Mouse (Mus musculus): ENCODE measurements around the gene Intu.

Intu gene

GRCm38 (mm10) chr3:40531286-40532141, at the start of gene Intu:
Gene Intu, plus strand, starts transcription at chr3:40531286.
- in situ Hi-C loops (cut with MboI; ENCODE audit: low sequenced_read_pairs): no loop called here

DNA sequence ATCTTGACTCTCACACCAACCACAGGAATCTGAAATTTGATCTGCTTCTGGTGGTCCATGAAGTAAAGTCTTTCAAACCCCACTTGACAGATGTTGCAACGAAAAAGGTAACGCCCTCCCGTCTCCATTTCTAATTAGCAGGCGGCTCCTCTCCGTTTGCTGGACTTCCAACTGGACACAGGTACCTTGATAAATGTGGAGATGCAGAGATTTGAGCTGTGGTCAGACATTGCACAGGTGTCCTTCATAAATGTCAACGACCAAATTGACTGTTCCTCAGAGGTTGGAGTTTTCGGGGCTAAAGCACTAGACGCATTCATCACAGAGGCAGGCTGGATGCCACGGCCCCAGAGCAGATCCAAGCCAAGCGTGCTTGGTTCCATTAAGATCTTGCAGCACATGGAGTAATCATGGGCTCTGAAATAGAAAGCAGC, 47.8 kb upstream of the Intu start:
- in situ Hi-C loops (cut with MboI; ENCODE audit: low sequenced_read_pairs): no loop called here

DNA sequence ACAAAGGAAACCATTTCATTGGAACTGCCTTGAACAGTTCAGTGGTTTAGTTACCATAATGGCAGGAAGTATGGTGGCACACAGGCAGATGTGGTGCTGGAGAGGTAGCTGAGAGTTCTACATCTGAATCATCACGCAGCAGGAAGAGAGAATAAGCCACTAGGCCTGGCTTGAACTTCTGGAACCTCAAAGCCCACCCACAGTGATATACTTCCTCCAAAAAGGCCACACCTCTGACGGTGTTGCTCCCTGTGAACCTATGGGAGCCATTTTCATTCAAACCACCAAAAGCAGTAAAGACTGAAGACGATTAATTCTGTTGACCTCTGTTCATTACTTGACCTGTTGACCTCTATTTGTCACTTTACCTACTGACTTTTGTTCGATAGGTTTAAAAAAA, 43.7 kb upstream of the Intu start:
- in situ Hi-C loops (cut with MboI; ENCODE audit: low sequenced_read_pairs): no loop called here

- in situ Hi-C loops (cut with MboI; ENCODE audit: low sequenced_read_pairs): no loop called here
Observed at GRCm38 (mm10) chr3:40491742-40492141, 39.3 kb upstream of the Intu start.

- in situ Hi-C loops (cut with MboI; ENCODE audit: low sequenced_read_pairs): no loop called here
Observed at GRCm38 (mm10) chr3:40498898-40499297, 32.2 kb upstream of the Intu start.

DNA sequence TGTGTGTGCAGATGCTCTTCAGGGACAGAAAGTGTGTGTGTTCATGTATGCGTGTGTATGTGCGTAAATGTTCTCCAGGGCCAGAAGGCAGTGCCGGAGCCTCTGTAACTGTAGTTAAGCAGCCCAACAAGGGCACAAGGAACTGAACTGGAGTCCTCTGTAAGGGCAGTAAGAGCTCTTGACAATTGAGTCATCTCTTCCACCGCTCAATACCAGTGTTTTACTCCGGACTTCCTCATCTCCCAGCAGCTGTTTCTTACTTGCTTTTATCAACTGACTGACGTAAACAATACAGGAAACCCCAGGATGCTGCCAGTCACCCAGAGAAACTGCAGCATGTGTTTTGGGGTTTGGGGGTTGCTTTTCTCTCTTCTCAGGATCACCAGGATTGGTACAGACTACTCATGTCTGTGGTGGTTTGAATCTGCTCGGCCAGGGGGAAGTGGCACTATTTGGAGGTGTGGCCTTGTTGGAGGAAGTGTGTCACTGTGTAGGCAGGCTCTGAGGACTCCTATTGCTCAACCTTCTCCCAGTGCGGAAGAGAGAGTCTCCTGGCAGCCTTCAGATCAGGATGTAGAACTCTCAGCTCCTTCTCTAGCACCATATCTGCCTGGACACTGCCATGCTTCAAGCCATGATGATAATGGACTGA, 30.8 kb upstream of the Intu start:
- in situ Hi-C loops (cut with MboI; ENCODE audit: low sequenced_read_pairs): no loop called here

DNA sequence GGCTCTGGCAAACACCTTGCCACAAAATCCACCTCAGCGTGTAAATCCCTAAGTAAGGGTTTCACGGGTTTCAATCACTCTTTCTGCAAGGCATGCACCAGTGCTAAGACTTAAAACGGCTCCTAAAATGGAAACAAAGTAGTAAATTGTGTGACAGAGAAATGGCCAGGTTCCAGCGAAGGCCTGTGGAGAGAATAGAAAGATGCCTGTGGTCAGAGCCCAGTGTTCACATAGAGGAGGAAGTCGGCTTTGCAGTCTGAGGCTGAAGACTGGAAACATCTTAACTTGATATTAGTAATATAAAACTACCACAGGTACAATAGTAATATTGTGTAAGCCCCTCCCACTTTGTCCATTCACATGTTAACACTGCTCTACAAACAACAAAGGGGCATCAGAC, 26.7 kb upstream of the Intu start:
- in situ Hi-C loops (cut with MboI; ENCODE audit: low sequenced_read_pairs): no loop called here

- in situ Hi-C loops (cut with MboI; ENCODE audit: low sequenced_read_pairs): no loop called here
Observed at GRCm38 (mm10) chr3:40505451-40506014, 25.6 kb upstream of the Intu start.

GRCm38 (mm10) chr3:40508927-40509576, 22.0 kb upstream of the Intu start:
- in situ Hi-C loops (cut with MboI; ENCODE audit: low sequenced_read_pairs): no loop called here

DNA sequence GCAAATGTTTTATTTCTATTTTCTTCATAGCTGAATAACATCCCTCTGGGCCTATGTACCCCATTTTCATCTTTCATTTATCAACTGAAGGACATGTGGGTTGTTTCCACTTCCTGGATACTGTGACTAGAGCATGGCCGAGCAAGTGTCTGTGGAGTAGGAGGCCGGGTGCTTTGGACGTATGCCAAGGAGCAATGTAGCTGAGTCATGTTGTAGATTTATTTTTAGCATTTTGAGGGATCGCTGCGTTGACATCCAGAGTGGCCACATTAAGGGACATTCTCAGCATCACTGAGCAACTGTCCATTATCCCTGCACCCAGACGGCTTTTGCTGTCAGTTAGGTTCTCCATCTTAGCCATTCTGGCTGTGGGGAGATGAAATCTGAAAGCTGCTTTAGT, 20.5 kb upstream of the Intu start:
- in situ Hi-C loops (cut with MboI; ENCODE audit: low sequenced_read_pairs): no loop called here

DNA sequence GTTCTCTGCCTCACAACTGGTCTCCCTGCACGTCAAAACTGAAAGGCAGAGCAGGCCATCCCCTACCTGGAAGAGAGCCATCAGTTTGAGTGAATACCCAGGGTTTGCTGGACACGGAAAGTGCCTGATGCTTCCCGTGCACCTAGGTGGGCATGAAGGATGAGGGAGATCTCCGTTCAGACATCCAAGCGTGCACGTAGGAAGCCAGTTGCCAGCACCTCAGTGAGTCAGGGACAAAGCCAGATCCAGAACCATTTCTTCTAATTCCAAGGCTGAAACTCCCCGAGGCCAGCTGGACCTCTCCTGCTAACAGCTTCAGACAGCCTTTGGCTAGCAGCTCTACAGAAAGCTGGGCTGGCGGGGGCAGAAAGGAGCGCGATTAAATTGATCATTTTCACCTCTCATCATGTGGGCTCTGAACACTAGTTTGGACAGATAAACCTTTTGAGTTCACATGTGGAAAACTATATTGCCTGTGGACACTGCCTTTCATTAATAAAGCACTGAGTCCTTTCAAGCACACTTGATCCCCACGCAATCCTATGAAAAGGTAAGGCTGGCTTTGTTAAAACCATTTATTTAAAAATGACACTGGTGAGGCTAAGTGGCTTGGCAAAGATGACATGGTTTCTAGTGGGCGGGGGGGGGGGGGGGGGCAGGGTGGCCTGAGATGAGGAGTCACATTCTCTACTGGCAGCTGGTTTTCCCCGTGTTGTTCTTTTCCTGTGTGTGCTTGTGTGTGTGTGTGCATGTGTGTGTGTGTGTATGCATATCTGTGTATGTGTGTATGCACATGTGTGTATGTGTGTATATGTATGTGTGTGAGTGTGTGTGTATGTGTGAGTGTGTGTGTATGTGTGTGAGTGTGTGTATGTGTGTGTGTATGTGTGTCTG, 17.9 kb upstream of the Intu start:
- in situ Hi-C loops (cut with MboI; ENCODE audit: low sequenced_read_pairs): no loop called here

DNA sequence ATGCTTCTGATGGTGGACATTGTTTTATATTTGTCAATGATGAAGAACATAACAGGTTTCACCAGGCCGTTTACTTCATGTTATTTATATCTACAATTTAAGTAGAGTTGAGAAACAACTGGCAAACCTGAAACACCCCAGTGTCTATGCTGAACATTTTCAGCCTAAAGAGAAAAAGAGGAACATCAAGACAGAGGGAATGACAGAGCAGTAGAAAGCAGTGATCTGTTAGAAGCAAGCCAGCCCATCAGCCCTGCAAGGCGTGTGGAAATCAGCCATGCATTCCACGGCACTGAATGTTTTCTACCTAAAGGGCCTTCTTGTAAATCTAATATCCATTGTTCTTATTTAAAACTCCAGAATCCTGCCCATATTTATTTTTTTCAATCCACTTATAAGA, 12.8 kb upstream of the Intu start:
- in situ Hi-C loops (cut with MboI; ENCODE audit: low sequenced_read_pairs): no loop called here

- in situ Hi-C loops (cut with MboI; ENCODE audit: low sequenced_read_pairs): no loop called here
Observed at GRCm38 (mm10) chr3:40519555-40519954, 11.5 kb upstream of the Intu start.

DNA sequence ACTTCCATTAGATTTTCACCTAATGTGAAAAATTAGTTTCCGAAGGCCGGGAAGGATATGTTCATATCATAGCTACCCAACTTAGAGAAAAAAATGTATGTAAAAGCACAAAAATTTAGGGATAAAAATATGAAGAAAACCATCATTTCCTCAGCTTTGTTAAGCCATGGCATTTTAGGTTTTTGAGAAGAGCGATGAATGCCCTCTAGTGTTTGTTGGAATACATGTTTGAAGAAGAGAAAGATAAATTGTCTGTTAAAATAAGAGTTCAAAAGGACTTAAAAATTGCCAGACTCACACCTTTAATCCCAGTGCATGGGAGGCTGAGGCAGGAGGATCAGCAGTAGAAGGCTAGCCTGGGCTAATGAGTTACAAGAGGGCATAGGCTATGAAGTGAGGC, 10.5 kb upstream of the Intu start:
- in situ Hi-C loops (cut with MboI; ENCODE audit: low sequenced_read_pairs): no loop called here

GRCm38 (mm10) chr3:40522446-40522845, 8.6 kb upstream of the Intu start:
- in situ Hi-C loops (cut with MboI; ENCODE audit: low sequenced_read_pairs): no loop called here

DNA sequence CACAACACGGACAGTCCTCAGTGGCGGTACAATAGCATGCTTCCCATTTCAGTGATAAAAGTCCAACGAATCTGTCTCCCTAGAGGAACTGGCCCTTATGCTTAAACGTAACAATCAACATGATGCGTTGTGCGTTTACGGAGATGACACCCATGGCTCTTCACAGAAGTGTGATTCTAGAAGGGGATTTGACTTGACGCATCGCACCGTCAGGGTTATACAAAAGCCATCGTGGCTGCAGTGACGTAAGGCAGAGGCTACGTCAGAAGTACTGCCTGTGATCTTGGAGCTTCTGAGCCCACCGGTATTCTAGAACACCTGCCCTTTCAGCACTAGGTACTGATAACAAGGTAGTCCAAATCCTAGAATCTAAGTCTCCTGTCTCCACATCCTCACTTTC, 8.2 kb upstream of the Intu start:
- in situ Hi-C loops (cut with MboI; ENCODE audit: low sequenced_read_pairs): no loop called here

DNA sequence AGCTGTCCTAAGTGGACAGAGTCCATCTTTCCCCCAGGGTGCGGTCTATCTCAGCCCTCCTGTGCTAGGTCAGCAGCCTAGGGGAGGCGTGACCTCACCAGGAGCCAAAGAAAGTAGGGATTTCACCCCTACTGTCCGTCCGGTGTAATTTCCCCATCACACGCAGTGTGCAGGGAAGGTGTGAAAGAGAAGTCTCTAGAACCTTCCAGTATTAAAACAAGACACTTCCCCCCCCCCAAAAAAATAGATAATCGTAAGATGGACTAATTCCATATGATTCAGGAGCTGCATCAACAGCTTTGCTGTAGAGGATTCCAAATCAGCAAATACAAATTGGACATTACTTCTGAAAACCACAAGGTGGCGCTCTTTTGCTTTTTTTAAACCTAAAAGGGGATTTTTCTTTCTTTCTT, 7.7 kb upstream of the Intu start:
- in situ Hi-C loops (cut with MboI; ENCODE audit: low sequenced_read_pairs): no loop called here

DNA sequence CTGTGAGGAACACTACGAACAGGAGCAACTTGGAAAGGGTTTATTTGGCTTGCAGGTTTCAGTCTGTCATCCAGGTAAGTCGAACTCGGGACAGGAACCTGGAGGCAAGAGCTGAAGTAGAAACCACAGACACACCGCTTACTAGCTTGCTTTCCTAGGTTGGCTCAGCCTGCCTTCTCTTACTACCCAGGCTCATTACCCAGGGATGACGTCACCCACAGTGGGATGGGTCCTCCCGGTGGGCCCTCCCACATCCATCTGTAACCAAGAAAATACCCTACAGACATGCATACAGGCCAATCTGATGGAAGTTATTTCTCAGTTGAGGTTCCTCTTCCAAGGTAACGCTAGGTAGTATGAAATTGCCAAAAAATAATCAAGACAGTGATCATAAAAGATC, 6.2 kb upstream of the Intu start:
- in situ Hi-C loops (cut with MboI; ENCODE audit: low sequenced_read_pairs): no loop called here

DNA sequence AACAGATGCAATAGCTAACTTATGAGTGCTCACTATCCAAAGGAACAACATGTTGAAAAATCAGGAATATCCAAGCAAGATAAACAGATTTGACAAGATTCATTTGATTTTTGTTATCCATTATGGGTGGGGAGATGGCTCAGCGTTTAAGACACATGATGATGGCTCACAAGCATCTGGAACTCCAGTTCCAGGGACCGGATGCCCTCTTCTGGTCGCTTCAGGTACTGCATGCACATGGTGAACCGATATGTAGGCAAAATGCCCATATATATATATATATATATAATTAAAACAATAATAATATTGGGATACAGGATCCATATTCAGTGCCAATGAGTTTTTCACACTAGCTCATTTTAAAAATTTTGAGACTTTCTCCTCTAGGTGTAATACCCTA, 5.7 kb upstream of the Intu start:
- in situ Hi-C loops (cut with MboI; ENCODE audit: low sequenced_read_pairs): no loop called here

GRCm38 (mm10) chr3:40526095-40526494, 5.0 kb upstream of the Intu start:
- in situ Hi-C loops (cut with MboI; ENCODE audit: low sequenced_read_pairs): no loop called here

DNA sequence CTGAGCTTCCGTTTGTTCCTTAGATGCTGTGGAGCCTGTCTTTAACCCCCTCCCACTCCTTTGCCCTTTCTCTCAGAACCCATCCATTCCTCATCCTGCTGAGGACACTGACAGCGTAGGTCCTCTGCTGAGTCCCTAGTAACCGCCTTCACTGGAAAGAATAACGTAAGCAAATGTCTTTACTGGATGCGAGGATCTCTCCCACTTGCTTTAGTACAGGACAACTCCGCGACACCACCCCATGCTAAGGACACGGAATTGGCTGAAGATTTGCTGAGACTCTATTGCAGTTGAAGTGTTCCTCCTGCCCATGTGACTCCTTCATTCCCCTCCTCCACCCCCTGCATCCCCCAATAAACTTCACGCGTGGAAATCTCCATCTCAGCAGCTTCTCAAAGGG, 3.9 kb upstream of the Intu start:
- in situ Hi-C loops (cut with MboI; ENCODE audit: low sequenced_read_pairs): no loop called here
